Mouse (Mus musculus): Measurements from ENCODE around the gene Sbno2. TPM values are rescaled to one million over a fixed set of nuclear protein-coding genes. Genes with fewer than 3 reads are reported as not detected.

Gene Sbno2
- 1 to 10 TPM; 6.2 to 6.3 TPM for total RNA-seq (2021)
- long read RNA-seq, experiment 1, partial matches to known transcripts = 3 of 3 reads
- long read RNA-seq, experiment 1, other reads (novel, unspliced or antisense) = 0 of 3 reads
- long read RNA-seq, experiment 2, partial matches to known transcripts = 1 of 3 reads
- long read RNA-seq, experiment 2, other reads (novel, unspliced or antisense) = 2 of 3 reads

DNA sequence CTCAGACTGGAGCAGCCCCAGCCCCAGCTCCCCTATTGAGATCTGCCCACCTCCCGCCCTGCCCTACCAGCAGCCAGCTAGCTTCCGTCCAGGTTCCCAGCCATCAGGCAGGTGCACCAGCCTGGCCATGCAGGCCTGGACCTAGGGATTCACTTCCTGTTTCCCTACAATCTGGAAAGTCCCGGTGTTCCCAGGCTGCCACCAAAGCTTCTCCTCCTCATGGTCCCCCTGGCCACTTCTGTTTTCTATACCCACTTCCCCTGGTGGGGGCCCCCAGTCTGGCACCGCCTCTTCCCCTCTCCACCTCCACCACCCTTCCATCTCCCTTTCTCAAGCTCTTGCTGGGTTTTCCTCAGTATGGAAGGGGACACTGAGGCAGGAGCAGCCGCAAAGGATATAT, at the start of gene Sbno2:
Gene Sbno2, minus strand, starts transcription at position 112 of the 400 bp plus-strand sequence.
- intact Hi-C loops (cut with DNase I; ENCODE audit: low total_unique reads) = no loop called here
- DNase-seq = no peak

- DNase-seq = no peak
- intact Hi-C loops (cut with DNase I; ENCODE audit: low total_unique reads) = no loop called here
Measured at GRCm38 (mm10) chr10:80154384-80154783, 49.0 kb upstream of the Sbno2 start.

DNA sequence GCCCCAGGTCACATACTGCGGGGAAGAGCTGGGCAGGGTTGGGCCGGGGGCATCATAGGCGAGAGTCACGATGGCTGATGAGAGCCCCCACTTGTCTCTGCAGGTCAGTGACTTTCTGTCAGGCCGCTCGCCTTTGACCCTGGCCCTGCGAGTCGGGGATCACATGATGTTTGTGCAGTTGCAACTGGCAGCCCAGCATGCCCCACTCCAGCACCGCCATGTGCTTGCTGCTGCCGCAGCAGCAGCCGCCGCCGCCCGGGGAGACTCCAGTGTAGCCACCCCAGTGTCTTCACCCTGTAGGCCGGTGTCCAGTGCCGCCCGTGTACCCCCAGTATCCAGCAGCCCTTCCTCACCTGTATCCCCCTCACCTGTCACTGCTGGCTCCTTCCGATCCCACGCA, 48.3 kb upstream of the Sbno2 start:
- DNase-seq = no peak
- intact Hi-C loops (cut with DNase I; ENCODE audit: low total_unique reads) = no loop called here

- intact Hi-C loops (cut with DNase I; ENCODE audit: low total_unique reads) = no loop called here
Measured at GRCm38 (mm10) chr10:80152873-80153260, 47.5 kb upstream of the Sbno2 start.

GRCm38 (mm10) chr10:80152071-80152872, 46.9 kb upstream of the Sbno2 start:
- DNase-seq = peak; percentile 56
- intact Hi-C loops (cut with DNase I; ENCODE audit: low total_unique reads) = no loop called here

More at GRCm38 (mm10) chr10:80152873-80153260, 47.5 kb upstream of the Sbno2 start:
- no peak for DNase-seq

- intact Hi-C loops (cut with DNase I; ENCODE audit: low total_unique reads) = no loop called here
- DNase-seq = peak; percentile 65
Measured at GRCm38 (mm10) chr10:80151211-80152034, 46.1 kb upstream of the Sbno2 start.

DNA sequence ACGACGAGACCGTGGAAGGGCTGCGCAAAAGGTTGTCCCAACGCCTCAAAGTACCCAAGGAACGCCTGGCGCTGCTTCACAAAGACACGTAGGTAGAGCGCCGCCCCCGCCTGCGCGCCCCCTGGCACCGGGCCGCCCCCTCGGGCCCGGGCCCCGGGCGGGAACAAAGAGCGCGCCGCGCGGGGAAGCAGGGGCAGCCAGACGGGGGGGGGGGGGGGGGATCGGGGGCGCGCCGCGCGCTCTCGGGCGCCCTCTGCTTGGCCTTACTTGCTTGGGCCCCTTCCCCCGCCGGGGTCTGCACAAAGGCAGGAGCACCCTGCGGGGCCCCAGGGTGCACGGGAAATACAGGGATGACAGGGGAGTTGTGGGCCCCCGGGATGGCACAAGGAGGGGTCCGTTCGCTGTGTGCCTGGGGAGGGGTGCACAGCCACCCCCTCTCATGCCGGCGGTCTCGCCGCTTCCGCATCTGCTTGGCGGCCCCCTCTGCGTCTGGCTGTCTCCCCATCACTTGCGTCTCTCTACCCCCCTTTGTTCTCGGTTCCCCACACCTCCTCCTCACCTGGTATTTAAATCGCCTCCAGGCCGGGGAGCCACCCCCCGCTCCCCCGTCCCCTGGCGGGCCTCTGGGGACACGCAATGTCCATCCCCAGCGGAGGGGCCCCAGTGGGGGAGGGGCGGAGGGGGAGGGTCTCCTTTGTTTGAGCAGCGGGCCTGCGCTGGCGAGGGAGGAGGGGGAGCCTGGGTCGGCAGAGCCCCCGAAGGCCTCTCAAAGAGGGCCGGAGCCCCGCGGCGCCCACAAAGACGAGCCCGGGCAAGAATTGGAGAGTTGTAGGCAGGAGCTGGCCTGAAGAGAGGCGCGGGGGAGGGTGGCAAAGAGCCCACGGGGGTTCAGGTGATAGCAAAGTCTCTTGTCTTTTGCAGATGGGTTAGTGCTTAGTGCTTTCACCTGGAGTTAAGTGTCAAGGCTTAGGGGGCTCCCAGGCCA, 45.1 kb upstream of the Sbno2 start:
- intact Hi-C loops (cut with DNase I; ENCODE audit: low total_unique reads) = no loop called here
- DNase-seq = peak; percentile 52

- DNase-seq = peak; percentile 98
- intact Hi-C loops (cut with DNase I; ENCODE audit: low total_unique reads) = no loop called here
Measured at GRCm38 (mm10) chr10:80149291-80150225, 44.2 kb upstream of the Sbno2 start.

- DNase-seq = peak; percentile 96
- intact Hi-C loops (cut with DNase I; ENCODE audit: low total_unique reads) = no loop called here
Measured at GRCm38 (mm10) chr10:80148610-80149290, 43.4 kb upstream of the Sbno2 start.

- DNase-seq = peak; percentile 85
- intact Hi-C loops (cut with DNase I; ENCODE audit: low total_unique reads) = no loop called here
Measured at GRCm38 (mm10) chr10:80147719-80148601, 42.6 kb upstream of the Sbno2 start, which contains the start of gene Midn. TSS of gene Midn (plus strand) at chr10:80148272.

DNA sequence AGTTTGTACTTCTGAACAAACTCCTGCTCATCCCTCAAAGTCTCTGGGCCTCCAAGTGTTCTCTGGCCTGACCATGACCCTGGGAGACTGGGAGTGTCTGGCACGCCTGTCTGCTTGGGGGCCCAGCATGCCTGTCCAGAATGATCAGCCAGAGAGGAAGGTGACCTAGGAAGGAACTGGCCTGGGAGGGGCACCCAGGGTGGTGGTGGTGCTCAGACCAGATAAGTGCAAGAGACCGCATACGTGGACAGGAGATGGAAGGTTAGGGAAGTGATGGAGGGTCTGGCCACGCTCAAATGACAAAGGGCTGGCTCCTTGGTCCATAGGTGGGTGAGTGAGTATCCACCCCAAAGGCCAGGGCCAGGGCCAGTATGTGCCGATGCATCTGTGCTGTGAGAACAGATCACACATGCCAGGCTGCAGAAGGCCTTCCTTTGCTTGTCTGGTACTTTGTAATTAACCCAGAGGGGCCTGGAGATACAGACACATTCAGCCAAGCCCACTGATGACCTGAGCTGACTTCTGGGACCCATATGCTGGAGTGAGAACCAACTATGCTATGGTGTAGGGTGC, 41.9 kb upstream of the Sbno2 start:
- DNase-seq = no peak
- intact Hi-C loops (cut with DNase I; ENCODE audit: low total_unique reads) = no loop called here

DNA sequence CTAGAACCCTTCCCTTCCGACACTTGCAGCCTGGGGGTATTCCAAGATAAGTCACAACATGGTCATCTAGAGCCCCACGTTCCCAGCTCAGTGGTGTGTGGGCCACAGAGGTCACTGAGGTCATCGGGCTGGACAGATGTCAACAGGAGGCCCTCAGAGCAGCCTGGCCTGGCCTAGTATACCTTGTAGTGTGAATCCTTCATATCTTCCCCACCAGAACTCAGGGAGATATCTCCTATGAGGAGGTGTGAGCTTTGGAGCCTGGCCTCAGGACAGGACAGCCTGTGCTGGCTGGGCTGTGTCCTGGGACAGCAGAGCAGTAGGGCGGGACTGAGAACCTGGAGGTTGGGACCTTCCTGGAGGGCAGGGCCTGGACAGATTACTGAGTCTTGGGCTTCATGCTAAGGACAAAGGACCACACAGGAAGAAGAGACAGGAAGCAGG, 41.2 kb upstream of the Sbno2 start:
- intact Hi-C loops (cut with DNase I; ENCODE audit: low total_unique reads) = no loop called here
- DNase-seq = no peak

DNA sequence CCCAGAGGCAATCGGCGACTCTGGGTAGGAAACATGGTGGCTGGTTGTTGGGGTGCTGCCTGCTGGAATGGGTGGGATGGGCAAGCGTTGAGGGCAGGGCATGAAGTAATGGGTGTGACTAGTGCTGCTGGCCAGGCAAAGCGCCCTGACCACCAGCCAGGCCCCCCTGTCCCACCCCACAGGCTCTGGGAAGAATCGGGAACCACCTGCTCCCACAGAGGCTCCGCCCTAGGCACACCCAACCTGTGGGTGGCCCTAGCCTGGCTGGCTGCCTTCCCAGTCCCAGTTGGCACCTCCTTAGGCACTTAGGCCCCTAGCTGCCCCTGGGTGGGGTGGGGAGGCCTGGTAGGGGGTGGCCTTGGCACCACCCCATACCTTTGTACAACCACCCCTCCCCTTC, 40.5 kb upstream of the Sbno2 start:
- intact Hi-C loops (cut with DNase I; ENCODE audit: low total_unique reads) = no loop called here
- no peak for DNase-seq

- intact Hi-C loops (cut with DNase I; ENCODE audit: low total_unique reads) = loop anchor here (1.0 kb wide), 1 partner anchor 20 kb away; the partner anchor contains the start of gene Cirbp
- peak; percentile 83 for DNase-seq
Measured at GRCm38 (mm10) chr10:80144864-80145838, 39.8 kb upstream of the Sbno2 start.

DNA sequence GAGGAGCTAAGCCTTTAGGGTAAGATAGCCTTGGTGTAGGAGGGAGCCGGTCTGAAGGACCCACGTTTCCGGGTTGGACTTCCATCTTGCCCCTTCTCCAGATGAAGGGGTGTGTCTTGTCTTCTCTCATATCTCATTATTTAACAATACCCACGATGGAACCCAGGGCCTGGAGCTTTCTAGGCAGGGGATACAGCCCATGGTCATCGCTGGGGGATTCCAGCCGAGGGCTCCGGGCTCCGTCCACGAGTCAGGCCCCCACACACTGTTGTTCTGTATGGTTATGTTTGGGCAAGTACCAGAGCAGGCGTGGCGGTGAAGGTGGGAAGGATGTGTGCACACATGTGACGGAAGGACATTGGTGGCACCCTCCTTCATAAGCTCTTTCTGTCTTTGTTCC, 38.8 kb upstream of the Sbno2 start:
- intact Hi-C loops (cut with DNase I; ENCODE audit: low total_unique reads) = loop anchor here (1.0 kb wide), 1 partner anchor 21 kb away; the partner anchor contains the start of gene Cirbp

More for the DNA sequence above, 38.8 kb upstream of the Sbno2 start:
- DNase-seq = no peak

Measured in gastrocnemius, postnatal 14 days (tissue).